Mouse (Mus musculus) liver, adult (tissue): ENCODE results near the gene Mrpl10.

Experiments used
- GATA4 ChIP-seq: IDR thresholded peaks from 2 replicates; pipeline ENCODE4 v1.6.1; 2014; ENCODE audit warnings: mild to moderate bottlenecking, low read length; ENCODE audit not compliant: insufficient replicate concordance

Gene Mrpl10

DNA sequence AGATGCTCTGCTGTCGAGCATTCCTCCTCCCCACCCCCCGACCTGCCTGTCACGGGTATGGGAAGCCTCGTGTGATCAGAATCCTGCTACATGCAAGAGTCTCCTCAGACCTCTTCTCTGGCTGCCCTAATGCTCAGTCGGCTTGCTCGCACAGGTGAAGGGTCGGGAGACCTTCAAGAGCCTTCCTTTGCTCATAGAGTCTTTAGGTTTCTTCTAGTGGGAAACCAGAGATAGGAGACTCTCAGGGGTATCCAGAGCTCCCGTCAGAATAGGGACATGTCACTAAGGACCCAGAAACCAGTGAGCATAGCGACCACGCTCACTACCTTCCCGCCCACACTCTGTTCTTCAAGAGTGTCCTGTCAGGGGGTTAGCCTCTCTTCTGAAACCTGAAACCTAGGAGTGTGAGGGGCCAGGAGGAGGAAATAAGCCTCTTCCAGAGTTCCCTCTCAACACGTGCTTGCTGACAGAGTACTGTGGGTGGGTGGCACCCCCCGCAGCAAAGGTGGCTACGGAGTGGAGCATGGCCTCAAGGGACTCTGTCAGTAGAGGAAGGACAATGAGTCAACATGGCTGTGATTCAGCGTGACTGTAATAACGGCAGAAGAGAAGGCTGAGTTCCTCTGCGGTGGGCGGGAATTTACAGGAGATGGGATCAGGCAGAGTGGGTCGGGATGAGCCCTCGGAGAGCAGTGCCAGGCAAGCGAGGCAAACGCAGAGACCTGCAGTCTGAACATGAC, 42.2 kb downstream of the Mrpl10 start:
- TF ChIP-seq GATA4, result no peak

- TF ChIP-seq GATA4, result no peak
Observed at GRCm38 (mm10) chr11:97084821-97085505, 43.6 kb downstream of the Mrpl10 start.

DNA sequence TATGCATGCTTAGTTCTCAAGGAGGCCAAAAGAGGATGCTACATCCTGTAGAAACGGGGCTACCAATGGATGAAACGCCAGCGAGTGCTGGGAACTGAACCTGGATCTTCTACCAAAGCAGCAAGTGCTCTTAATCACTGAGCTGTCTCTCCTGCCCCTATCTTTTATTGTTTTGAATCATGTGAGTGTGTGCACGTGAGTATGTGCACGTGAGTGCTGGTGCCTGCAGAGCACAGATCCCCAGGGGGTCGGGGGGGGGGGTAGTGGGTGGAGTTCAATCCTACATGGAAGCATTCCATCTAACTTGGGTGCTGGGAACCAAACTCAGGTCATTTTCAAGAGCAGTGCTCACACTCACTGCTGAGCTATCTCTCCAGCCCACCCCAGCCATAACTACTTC, 45.0 kb downstream of the Mrpl10 start:
- TF ChIP-seq GATA4, result no peak

DNA sequence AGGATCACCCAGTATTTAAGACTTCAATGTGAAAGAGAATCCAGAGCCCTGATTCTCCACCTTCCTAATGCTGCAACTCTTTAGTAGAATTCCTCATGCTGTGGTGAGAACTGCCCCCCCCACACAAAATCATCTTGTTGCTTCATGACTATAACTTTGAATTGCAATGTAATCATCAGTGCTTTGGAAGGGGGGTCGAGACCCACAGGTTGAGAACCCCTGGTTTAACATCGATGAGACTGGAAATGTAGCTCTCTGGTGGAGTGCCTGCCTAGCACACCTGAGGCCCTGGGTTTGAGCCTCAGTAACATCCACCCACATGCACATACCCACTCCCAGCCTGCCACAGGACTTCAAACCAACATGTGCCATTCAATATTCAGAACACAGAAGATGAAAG, 53.2 kb downstream of the Mrpl10 start:
- TF ChIP-seq GATA4, result no peak

DNA sequence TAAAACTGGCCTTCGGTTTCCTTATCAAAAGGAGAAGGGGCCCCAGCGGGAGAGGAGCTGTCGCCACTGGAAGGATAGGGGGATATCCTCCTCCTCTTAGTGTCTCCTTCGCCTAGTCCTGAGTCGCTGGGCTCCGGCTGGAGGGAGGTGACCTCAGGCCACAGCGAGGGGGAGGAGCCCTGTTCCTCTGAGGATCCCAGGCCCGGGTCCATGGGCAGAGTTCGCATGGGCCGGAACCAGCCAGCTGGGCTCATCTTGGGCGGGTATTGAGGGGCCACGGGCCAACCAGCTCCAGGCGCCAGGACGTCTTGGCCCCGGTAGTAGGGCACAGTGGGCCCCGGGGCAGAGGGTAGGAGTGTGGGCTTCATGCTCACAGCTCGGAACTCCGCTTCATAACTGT, 57.4 kb downstream of the Mrpl10 start:
- TF ChIP-seq GATA4, result no peak
